Mouse (Mus musculus): Measurements from ENCODE around the gene Mcm6. TPM values are rescaled to one million over a fixed set of nuclear protein-coding genes. Genes with fewer than 3 reads are reported as not detected.

Mcm6 gene
- polyA plus RNA-seq, 1 experiment from 2014 or later, result 64.6 TPM

DNA sequence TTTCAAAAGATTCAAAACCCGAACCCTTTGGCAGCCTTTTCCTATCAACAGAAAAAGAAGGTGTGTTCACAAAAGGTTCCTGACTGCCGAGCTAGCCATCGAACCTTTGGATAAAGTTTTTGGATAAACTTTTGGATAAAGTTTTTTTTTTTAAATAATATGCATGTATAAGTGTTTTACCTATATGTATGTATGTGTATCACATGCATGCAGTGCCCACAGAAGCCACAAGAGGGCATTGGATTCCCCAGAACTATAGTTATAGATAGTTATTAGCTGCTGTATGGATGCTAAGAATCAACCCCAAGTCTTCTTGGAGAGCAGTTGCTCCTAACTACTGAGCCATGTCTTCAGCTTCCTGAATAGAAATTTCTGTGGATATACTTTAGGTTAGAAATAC lies 77.7 kb downstream of the Mcm6 start:
- H3K4me1 ChIP-seq (replicated peaks; ENCODE audit: control insufficient read depth, insufficient read depth, low read length), result no peaks in the 10 kb centered on the region
- no peak for ATAC-seq (ENCODE audit: low FRiP score)
- DNase-seq (ENCODE audit: low spot score), result no peak
- H3K4me3 ChIP-seq (replicated peaks; ENCODE audit: low read length), result no peak overlapping the region
- WGBS, result 96% methylated on average over 3 of the region's 3 CpGs
- no peaks in the 10 kb centered on the region for H3K27me3 ChIP-seq (ENCODE audit: control insufficient read depth, insufficient read depth, low read length)
- no peak overlapping the region for H3K27ac ChIP-seq
- peaks cover 46% of the 10 kb centered on the region for H3K36me3 ChIP-seq (replicated peaks; ENCODE audit: control insufficient read depth, insufficient read depth)
- H3K9me3 ChIP-seq (ENCODE audit: control insufficient read depth, low read length), result 0 out of 2 replicates have a peak, but pooled peaks cover 4% of the 10 kb centered on the region
- H3K9ac ChIP-seq, result no peak overlapping the region
- no peak overlapping the region for H3K4me2 ChIP-seq (replicated peaks)

Other genes starting within 250 kb of the Mcm6 start
- 68.9 and 73.3 TPM in 2 replicates for gene Ubxn4, start 115.7 kb downstream of the Mcm6 start, polyA plus RNA-seq (2014; fragmentation: Nextera tagmentation; extraction: Ambion mirVana)
- gene Lct, start 31.3 kb downstream of the Mcm6 start, polyA plus RNA-seq (2014; fragmentation: Nextera tagmentation; extraction: Ambion mirVana), result 0.17 and 0.33 TPM in 2 replicates
- gene Dars, start 57.7 kb upstream of the Mcm6 start, polyA plus RNA-seq (2014; fragmentation: Nextera tagmentation; extraction: Ambion mirVana), result 97.3 and 98.7 TPM in 2 replicates
- 8.6 and 10.7 TPM in 2 replicates for gene Cxcr4, start 232.6 kb upstream of the Mcm6 start, polyA plus RNA-seq (2014; fragmentation: Nextera tagmentation; extraction: Ambion mirVana)

Data from hindbrain, embryonic 14.5 days (tissue).